Mouse (Mus musculus) thymus, postnatal 4 days (tissue): ENCODE results near the gene Kat7.

Experiments used
- DNase-seq: peaks from one replicate; pipeline ENCODE4 v3.0.0; 2021

The Kat7 gene

GRCm38 (mm10) chr11:95333209-95333608, 23.2 kb upstream of the Kat7 start:
- DNase-seq = peak; percentile 33

- no peak for DNase-seq
Measured at GRCm38 (mm10) chr11:95330662-95331061, 20.6 kb upstream of the Kat7 start.

GRCm38 (mm10) chr11:95328629-95329028, 18.6 kb upstream of the Kat7 start:
- DNase-seq = no peak

DNA sequence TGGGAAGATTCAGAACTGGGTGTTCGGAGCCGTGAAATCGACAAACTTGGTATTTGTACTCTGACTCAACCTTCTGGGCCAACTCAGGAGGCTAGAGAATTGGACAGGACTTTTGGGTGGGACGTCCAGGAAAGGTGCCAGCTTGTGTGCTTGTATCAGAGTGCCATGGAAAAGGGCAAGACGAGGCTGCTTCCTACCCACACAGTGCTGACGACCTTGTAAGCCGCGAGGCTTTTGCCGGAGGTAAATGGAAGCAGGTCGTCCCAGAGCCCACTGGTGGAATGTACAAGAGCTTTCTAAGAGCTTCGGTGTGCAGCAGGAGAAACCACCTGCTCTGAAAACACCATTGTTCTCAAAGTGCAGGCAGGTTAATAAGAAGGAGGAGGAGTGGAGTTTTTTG, 16.2 kb upstream of the Kat7 start:
- DNase-seq = no peak

DNA sequence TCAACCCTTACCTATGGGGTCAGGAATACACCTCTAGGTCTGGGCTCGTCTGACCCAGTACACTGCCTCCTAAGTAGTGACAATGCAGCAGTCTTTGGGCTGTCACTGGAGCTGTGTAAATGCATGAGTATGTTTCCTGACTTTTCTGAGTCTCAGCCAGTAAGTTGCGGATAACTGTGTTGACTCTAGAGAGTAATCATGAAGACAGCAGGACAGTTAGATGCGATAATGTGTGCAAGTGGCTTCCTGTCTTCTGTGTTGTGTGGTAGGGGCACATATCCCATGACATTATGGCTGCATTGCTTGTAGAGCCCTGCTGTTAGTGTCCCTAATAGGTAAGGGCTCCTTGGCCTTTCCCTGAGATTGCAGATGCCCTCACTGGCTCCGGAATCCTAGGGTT, 15.8 kb upstream of the Kat7 start:
- DNase-seq = no peak

GRCm38 (mm10) chr11:95324181-95324580, 14.1 kb upstream of the Kat7 start:
- no peak for DNase-seq

- DNase-seq = no peak
Measured at GRCm38 (mm10) chr11:95320010-95320409, 10.0 kb upstream of the Kat7 start.

DNA sequence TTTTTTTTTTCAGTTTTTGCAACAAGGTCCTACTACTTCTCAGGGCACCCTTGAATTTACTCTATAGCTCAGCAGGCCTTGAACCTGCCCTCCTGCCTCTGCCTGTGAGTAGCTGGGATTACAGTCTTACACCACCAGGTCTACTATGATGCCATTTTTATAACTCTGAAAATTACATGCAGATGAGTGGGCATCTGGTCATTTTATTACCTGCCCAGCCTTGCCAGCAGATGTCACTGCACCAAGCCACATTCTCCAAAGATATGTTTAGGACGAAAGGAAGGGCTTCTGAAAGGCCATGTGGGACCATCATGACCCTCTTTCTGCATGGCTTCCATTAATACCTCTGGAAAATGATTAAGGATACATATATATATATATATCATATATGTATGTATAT, 9.5 kb upstream of the Kat7 start:
- no peak for DNase-seq

DNA sequence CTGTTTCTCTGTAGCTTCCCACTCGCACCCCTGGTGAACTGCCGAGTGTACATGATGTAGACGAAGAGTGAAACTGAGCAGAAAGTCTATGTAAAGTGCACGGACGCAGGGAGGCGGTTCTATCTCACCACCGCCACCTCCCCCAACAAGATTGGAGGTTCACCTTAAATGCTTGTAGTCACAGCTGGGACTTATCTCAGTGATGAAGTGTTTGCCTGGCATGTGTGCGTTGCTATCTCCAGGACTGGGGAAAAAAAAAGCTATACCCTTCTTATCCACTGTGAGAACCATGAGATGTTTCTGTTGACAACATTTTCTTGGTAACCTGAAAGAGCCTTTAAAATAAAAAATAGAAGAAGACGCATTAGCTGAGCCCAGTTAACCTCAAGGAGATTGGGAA, 8.1 kb upstream of the Kat7 start:
- DNase-seq = no peak

GRCm38 (mm10) chr11:95315215-95315955, 5.3 kb upstream of the Kat7 start:
- DNase-seq = no peak

GRCm38 (mm10) chr11:95311425-95311807, 1.4 kb upstream of the Kat7 start:
- DNase-seq = no peak

GRCm38 (mm10) chr11:95310648-95311424, 790 bp upstream of the Kat7 start:
- peak; percentile 50 for DNase-seq

GRCm38 (mm10) chr11:95309510-95310006, 488 bp downstream of the Kat7 start:
- DNase-seq = peak; percentile 96

GRCm38 (mm10) chr11:95307526-95307925, 2.5 kb downstream of the Kat7 start:
- no peak for DNase-seq

DNA sequence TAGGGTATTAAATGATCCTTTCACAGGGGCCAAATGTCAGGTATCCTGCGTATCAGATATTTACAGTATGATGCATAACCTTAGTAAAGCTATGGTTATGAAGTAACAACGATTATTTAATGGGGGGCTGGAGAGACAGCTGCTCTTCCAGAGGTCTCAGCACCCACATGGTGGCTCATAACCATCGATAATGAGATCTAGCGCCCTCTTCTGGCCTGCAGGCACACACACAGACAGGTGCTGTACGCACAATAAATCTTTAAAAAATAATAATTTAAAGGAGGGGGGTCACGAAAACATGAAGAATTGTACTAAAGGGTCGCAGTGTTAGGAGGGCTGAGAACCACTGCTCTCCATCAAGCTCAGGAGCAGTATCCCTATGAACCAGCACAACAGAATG, 4.4 kb downstream of the Kat7 start:
- DNase-seq = peak; percentile 50

- DNase-seq = no peak
Measured at GRCm38 (mm10) chr11:95301772-95302171, 8.3 kb downstream of the Kat7 start.

DNA sequence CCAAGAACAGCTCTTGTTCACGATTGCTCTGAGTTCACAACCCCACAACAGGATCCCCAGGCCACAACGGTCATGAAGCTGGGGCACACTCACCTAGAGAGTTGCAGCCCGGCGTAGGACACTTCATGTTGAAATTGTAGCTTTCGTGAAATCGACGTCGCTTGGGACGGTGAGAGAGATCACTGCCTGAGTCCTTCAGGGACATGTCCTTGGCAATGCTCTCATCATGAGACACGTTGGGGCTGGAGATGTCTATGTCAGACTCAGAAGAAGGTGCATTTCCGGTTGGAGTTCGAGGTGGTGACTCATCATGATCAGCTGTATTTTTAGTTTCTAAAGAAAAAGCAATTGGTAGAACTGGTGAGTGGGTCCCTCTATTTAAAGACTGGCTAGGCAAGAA, 10.2 kb downstream of the Kat7 start:
- no peak for DNase-seq

DNA sequence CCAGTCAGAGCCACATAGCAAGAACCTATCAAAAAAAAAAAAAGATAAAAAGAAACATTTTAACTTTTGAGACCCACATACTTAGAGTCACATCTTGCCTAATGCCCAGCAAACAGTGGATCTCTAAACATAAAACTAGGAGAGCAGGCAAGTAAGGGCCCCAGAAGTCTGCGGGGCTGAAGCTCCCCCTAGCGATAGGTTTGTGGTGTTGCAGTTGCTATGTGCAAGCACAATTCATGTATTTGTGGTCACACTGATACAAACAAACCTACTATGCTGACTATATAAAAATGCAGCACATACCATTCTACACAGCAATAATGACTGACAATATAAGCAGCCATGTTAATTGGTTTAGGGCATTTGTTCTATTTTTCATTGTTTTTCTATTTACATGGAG, 11.9 kb downstream of the Kat7 start:
- peak; percentile 39 for DNase-seq

DNA sequence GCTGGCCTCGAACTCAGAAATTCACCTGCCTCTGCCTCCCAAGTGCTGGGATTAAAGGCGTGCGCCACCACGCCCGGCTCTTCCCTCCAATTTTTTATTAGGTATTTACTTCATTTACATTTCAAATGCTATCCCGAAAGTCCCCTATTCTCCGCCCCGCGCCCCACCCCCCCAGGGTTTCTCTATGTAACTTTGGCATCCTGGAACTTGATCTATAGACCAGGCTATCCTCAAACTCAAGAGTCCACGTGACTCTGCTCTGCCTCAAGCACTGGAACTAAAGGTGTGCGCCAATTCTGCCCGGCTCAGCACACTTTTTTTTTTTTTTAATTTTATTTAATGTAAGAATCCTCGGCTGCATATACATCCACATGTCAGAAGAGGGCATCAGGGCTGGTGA, 14.3 kb downstream of the Kat7 start:
- DNase-seq = no peak

GRCm38 (mm10) chr11:95293017-95293624, 16.9 kb downstream of the Kat7 start:
- no peak for DNase-seq

GRCm38 (mm10) chr11:95291998-95292397, 18.0 kb downstream of the Kat7 start:
- no peak for DNase-seq

DNA sequence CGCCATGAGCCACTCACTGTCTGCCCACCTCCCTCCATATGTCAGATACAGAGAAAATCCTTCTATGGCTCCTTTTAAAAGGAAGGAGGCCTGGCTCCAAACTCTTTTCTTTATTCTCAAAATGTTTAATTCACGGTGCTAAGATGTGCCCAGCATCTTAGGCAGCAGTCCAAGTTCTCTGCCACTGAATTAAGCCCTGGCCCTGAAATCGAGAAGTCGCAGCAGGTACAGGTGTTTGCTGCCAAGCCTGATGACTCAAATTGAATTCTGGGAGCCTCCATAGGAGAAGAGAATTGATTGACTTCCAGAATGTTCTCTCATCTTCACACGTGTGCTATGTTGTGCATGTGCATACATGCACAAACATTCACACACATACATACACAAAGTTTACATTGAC, 27.7 kb downstream of the Kat7 start:
- DNase-seq = no peak

DNA sequence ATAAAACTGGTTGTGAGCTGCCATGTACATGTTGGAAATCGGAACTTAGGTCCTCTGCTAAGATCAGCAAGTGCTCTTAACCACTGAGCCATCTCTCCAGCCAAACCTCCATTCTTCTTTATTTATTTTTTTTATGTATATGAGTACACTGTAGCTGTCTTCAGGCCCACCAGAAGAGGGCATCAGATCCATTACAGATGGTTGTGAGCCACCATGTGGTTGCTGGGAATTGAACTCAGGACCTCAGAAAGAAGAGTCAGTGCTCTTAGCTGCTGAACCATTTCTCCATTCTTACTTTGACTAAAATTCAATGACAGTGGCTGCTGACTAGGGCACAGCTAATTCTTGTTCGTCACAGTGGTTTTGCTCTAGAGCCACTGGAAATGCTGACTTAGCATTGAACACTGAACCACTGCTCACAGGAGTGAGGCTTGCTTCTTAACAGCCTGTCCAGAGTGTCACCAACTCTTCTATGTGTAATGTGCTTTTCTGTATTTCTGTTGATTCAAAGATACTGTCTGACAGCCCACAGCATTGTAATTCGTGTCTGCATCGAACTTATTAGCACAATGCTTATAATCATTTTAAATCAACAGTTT, 30.9 kb downstream of the Kat7 start:
- no peak for DNase-seq

- DNase-seq = no peak
Measured at GRCm38 (mm10) chr11:95276056-95276455, 34.0 kb downstream of the Kat7 start.
